Mouse (Mus musculus): Measurements from ENCODE around the gene Stx12. TPM values are rescaled to one million over a fixed set of nuclear protein-coding genes. Genes with fewer than 3 reads are reported as not detected.

The Stx12 gene
- total and polyA plus RNA-seq, 2 experiments from 2014 or later: 107 to 137 TPM

DNA sequence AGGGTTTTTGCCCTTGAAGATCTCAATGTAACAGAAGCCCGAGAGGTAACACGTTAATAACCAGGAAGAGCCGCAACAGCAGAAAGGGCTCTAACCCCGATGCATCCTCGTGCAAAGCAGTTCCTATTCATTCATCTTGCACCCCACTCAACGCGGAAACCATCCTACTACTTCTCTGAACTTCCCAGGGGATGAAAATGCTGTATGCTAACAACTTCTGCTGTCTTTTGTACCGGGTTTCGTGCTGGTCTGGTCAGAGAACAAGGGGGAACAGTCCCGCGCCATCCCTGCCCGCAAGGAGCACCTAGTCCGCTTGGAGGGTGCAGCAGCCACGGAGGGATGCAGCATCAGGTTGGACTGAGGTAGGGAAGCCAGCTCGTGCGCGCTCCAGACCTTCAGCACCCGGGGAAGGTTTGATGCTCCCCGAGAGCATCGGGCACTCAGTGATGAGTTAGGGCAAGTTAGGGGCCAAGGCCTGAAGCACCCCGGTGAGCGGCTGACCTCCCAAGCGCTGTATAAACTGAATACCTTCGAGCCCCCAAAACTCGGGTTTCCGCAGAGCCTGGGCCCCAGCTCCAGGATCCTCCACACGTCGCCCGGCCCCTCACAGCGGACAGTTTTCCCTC lies 41.9 kb downstream of the Stx12 start:
- TF ChIP-seq CTCF (IDR thresholded peaks at IDR 0.05; ENCODE audit: low read depth): no peak
- peak overlapping the region; percentile 72 for H3K9ac ChIP-seq (replicated peaks; ENCODE audit: low read length)
- peaks cover 23% of the 10 kb centered on the region; the same call in 1 of the 2 replicates for H3K36me3 ChIP-seq (ENCODE audit: insufficient read depth, low read length)
- H3K9me3 ChIP-seq (ENCODE audit: low read length): no peaks in the 10 kb centered on the region
- DNase-seq (ENCODE audit: low spot score): peak; percentile 24
- WGBS: 1% methylated on average over 30 of the region's 30 CpGs
- H3K27ac ChIP-seq: peak overlapping the region; percentile 75
- peak; percentile 38; the same call in 1 of the 2 replicates for ATAC-seq
- H3K27me3 ChIP-seq (ENCODE audit: insufficient read depth, low read length): no peaks in the 10 kb centered on the region
- peak overlapping the region; percentile 62 for H3K4me3 ChIP-seq (ENCODE audit: low read length)
- H3K4me2 ChIP-seq (ENCODE audit: low read depth, low read length): peak overlapping the region; percentile 69
- H3K4me1 ChIP-seq (ENCODE audit: insufficient read depth, low read length): no peaks in the 10 kb centered on the region; the same call in 1 of the 2 replicates

DNA sequence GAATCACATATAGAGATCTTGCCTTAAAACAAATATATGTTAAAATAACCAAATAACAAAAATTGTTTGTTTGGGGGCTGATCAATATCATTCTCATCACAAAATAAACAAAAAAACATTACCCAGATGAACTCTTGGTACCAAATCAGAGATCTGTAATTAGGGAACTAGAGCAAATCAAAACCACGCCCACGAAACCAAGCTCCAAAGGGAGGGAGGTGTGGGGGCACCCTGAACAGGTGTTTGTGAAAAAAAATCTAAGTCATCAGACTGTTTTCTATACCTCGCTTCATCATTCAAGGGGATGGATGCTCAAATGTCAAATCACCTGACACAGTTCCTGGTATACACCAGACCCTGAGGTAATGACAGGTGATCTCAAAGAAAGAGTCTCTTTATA lies 42.8 kb downstream of the Stx12 start:
- WGBS: 88% methylated on average over 3 of the region's 3 CpGs
- no peaks in the 10 kb centered on the region; the same call in 1 of the 2 replicates for H3K4me1 ChIP-seq (ENCODE audit: insufficient read depth, low read length)
- no peak for TF ChIP-seq CTCF (IDR thresholded peaks at IDR 0.05; ENCODE audit: low read depth)
- H3K27me3 ChIP-seq (ENCODE audit: insufficient read depth, low read length): no peaks in the 10 kb centered on the region
- peak overlapping the region; percentile 75; the same call in 1 of the 2 replicates for H3K27ac ChIP-seq
- H3K4me2 ChIP-seq (ENCODE audit: low read depth, low read length): peak overlapping the region; percentile 69
- H3K36me3 ChIP-seq (ENCODE audit: insufficient read depth, low read length): peaks cover 27% of the 10 kb centered on the region; the same call in 1 of the 2 replicates
- H3K9ac ChIP-seq (replicated peaks; ENCODE audit: low read length): peak overlapping the region; percentile 72
- ATAC-seq (no peak), DNase-seq (ENCODE audit: low spot score) (no peak)
- H3K4me3 ChIP-seq (ENCODE audit: low read length): peak overlapping the region; percentile 62
- no peaks in the 10 kb centered on the region for H3K9me3 ChIP-seq (ENCODE audit: low read length)

DNA sequence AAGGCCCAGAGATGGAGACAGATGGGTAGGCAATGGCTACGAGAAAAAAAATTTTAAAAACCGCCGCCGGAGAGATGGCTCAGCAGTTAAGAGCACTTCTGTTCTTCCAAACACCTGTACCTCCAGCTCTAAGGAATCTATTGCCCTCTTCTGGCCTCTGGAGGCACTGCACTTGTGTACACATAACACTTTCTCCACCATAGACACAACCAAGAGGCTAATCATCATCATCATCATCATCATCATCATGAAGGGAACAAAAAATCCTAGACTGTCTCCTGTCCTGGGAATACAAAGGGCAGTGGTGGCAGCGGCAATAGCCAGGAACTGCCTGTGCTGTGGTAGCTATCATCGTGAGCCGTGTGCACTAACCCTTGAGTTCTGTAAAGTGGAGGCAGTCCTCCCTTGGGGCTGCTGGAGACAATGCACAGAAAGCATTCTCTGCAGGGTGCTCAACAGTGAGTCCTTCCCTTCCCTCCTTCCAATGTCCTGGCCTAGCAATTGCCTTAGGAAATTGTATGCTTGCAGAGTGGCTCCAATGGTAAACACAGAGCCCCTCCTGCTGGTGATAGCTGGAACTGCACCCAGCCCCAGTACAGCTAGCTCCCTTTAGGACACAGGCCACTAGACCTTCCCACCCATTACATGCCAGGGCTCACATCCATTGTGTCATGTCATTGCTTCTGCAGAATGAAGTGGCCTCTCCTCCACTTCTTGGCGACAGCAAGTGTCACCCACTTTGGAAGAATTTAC lies 60.5 kb downstream of the Stx12 start:
- 70% methylated on average over 8 of the region's 8 CpGs for WGBS

DNA sequence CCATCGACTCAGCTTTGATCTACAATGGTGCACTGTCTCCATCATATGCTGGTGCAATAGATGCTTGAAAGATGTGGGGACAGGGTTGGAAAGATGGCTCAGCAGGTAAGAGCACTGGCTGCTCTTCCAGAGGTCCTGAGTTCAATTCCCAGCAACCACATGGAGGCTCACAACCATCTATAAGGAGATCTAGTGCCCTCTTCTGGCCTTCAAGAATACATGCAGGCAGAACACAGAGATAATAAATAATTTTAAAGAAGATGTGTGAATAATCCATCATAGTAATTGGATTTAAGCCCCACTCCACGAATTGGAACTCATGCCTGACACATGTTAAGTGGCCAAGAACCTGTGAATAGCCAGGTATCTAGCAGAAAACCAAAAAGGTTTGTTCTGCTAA lies 65.9 kb downstream of the Stx12 start:
- Histone ChIP-seq H3K27ac (no peak overlapping the region), H3K9ac (replicated peaks; ENCODE audit: low read length) (no peak overlapping the region), H3K4me3 (ENCODE audit: low read length) (no peak overlapping the region), H3K36me3 (ENCODE audit: insufficient read depth, low read length) (no peaks in the 10 kb centered on the region), H3K9me3 (ENCODE audit: low read length) (no peaks in the 10 kb centered on the region), H3K27me3 (ENCODE audit: insufficient read depth, low read length) (no peaks in the 10 kb centered on the region), H3K4me1 (ENCODE audit: insufficient read depth, low read length) (no peaks in the 10 kb centered on the region), H3K4me2 (ENCODE audit: low read depth, low read length) (no peak overlapping the region)
- no peak for DNase-seq (ENCODE audit: low spot score)
- ATAC-seq: no peak
- no peak for TF ChIP-seq CTCF (IDR thresholded peaks at IDR 0.05; ENCODE audit: low read depth)
- WGBS: 46% methylated on average over 2 of the region's 2 CpGs

More for the DNA sequence above, 60.5 kb downstream of the Stx12 start:
- TF ChIP-seq CTCF (IDR thresholded peaks at IDR 0.05; ENCODE audit: low read depth): peak; percentile 73
- Histone ChIP-seq H3K36me3 (ENCODE audit: insufficient read depth, low read length) (peaks cover 19% of the 10 kb centered on the region; the same call in 1 of the 2 replicates), H3K4me3 (ENCODE audit: low read length) (no peak overlapping the region), H3K27ac (no peak overlapping the region), H3K4me1 (ENCODE audit: insufficient read depth, low read length) (no peaks in the 10 kb centered on the region), H3K9ac (replicated peaks; ENCODE audit: low read length) (no peak overlapping the region), H3K4me2 (ENCODE audit: low read depth, low read length) (no peak overlapping the region), H3K27me3 (ENCODE audit: insufficient read depth, low read length) (no peaks in the 10 kb centered on the region), H3K9me3 (ENCODE audit: low read length) (no peaks in the 10 kb centered on the region)
- DNase-seq (ENCODE audit: low spot score) (peak; percentile 55), ATAC-seq (0 out of 2 replicates have a peak, but pooled peaks have one; percentile 29)

DNA sequence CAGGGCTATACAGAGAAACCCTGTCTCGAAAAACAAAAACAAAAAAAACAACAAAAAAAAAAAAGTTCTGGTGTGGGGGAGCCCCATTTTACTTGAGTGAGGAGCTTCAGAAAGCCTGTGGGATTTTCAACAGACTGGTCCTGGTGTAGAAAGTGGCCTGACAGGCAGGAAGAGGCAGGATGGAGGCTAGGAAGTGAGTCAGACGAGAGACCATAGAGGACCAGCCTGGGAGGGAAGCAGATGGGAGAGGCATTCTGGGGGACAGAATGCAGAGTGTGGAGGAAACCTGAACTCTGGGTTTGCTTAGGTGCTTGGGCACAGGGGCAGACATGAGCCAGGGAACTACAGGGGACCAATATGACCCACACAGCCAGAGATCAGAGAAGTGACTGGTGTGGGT lies 67.5 kb downstream of the Stx12 start:
- Histone ChIP-seq H3K36me3 (ENCODE audit: insufficient read depth, low read length) (no peaks in the 10 kb centered on the region), H3K27ac (no peak overlapping the region), H3K4me1 (ENCODE audit: insufficient read depth, low read length) (no peaks in the 10 kb centered on the region), H3K4me3 (ENCODE audit: low read length) (no peak overlapping the region), H3K9ac (replicated peaks; ENCODE audit: low read length) (no peak overlapping the region), H3K27me3 (ENCODE audit: insufficient read depth, low read length) (no peaks in the 10 kb centered on the region), H3K9me3 (ENCODE audit: low read length) (no peaks in the 10 kb centered on the region), H3K4me2 (ENCODE audit: low read depth, low read length) (no peak overlapping the region)
- WGBS: 67% methylated on average over 2 of the region's 2 CpGs
- DNase-seq (ENCODE audit: low spot score) (no peak), ATAC-seq (no peak)
- no peak for TF ChIP-seq CTCF (IDR thresholded peaks at IDR 0.05; ENCODE audit: low read depth)

DNA sequence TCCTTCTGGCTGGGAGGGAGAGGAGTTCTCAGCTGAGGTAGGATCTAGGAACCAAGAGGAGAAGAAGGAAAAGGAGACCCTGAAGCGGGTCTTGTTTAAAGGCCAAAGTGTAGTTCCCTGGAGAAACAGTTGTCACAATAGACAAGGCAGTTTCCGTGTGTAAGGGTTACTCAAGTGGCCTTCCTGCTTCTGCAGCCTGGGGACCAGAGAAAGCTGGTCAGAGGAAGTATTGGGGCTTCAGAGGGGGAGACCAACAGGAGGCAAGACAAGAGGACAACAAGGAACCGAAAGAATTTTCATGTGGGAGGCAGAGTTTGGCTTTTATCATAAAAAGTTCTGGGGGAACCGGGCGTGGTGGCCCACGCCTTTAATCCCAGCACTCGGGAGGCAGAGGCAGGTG lies 67.9 kb downstream of the Stx12 start:
- no peak for TF ChIP-seq CTCF (IDR thresholded peaks at IDR 0.05; ENCODE audit: low read depth)
- WGBS: 89% methylated on average over 7 of the region's 7 CpGs
- H3K36me3 ChIP-seq (ENCODE audit: insufficient read depth, low read length): no peaks in the 10 kb centered on the region
- no peaks in the 10 kb centered on the region for H3K27me3 ChIP-seq (ENCODE audit: insufficient read depth, low read length)
- H3K9me3 ChIP-seq (ENCODE audit: low read length): no peaks in the 10 kb centered on the region
- no peak overlapping the region for H3K4me2 ChIP-seq (ENCODE audit: low read depth, low read length)
- DNase-seq (ENCODE audit: low spot score) (no peak), ATAC-seq (no peak)
- H3K4me1 ChIP-seq (ENCODE audit: insufficient read depth, low read length): no peaks in the 10 kb centered on the region
- no peak overlapping the region for H3K4me3 ChIP-seq (ENCODE audit: low read length)
- H3K9ac ChIP-seq (replicated peaks; ENCODE audit: low read length): no peak overlapping the region
- no peak overlapping the region for H3K27ac ChIP-seq
